Mouse (Mus musculus) limb, embryonic 10.5 days (tissue): ENCODE measurements at regions not wholly inside any gene's neighbourhood (a gene's known extent, or its start where the extent isn't known, plus 50 kb on each side); places are given as distances from the start of the nearest gene placed in this dataset.
"Not testable (repeated sequence)": the region's sequence is repeated elsewhere in the genome, so short reads cannot be mapped to it uniquely, and the experiment has no call there.

Experiments
- DNase-seq: peaks from one replicate; pipeline ENCODE4 v3.0.0-alpha.2; 2017; ENCODE audit warnings: low spot score
- H3K27ac ChIP-seq: fragments of 300-500 bp; sonication (generic); 2 replicates; pipeline ENCODE4 v1.5.1; 2016; ENCODE audit warnings: mild to moderate bottlenecking
- H3K27me3 ChIP-seq: fragments of 300-500 bp; sonication (generic); 2 replicates; pipeline ENCODE4 v1.6.1; 2016; ENCODE audit warnings: low read depth, mild to moderate bottlenecking; ENCODE audit not compliant: poor library complexity, severe bottlenecking
- H3K36me3 ChIP-seq: fragments of 300-500 bp; sonication (generic); 2 replicates; pipeline ENCODE4 v1.6.1; 2016; ENCODE audit warnings: mild to moderate bottlenecking, moderate library complexity
- H3K4me1 ChIP-seq: fragments of 300-500 bp; sonication (generic); 2 replicates; pipeline ENCODE4 v1.6.1; 2016
- H3K4me3 ChIP-seq: fragments of 300-500 bp; sonication (generic); 2 replicates; pipeline ENCODE4 v1.5.1; 2016; ENCODE audit warnings: mild to moderate bottlenecking, moderate library complexity
- H3K9me3 ChIP-seq: fragments of 300-500 bp; sonication (generic); replicated peaks from 2 replicates; pipeline ENCODE4 v1.6.1; 2016; ENCODE audit warnings: mild to moderate bottlenecking
- WGBS: fragments of 180-500 bp; shearing (Covaris S2); methylation state at CpG from one replicate; pipeline ENCODE4 v1.1.7; 2016; 5-methylcytosine and 5-hydroxymethylcytosine counted together

GRCm38 (mm10) chr10:96709698-96710356, 93.0 kb downstream of the Btg1 start:
- no peaks in the 10 kb centered on the region for H3K27me3 ChIP-seq
- H3K9me3 ChIP-seq: no peaks in the 10 kb centered on the region
- H3K4me1 ChIP-seq: no peaks in the 10 kb centered on the region
- H3K27ac ChIP-seq: no peak overlapping the region
- H3K4me3 ChIP-seq: no peak overlapping the region
- no peak for DNase-seq
- H3K36me3 ChIP-seq: no peaks in the 10 kb centered on the region
- WGBS: 95% methylated on average over 13 of the region's 13 CpGs

GRCm38 (mm10) chr10:96711993-96712392, 95.2 kb downstream of the Btg1 start:
- no peaks in the 10 kb centered on the region for H3K9me3 ChIP-seq
- H3K36me3 ChIP-seq: no peaks in the 10 kb centered on the region
- no peak for DNase-seq
- H3K27ac ChIP-seq: no peak overlapping the region
- 85% methylated on average over 2 of the region's 2 CpGs for WGBS
- no peak overlapping the region for H3K4me3 ChIP-seq
- no peaks in the 10 kb centered on the region for H3K27me3 ChIP-seq
- H3K4me1 ChIP-seq: no peaks in the 10 kb centered on the region

GRCm38 (mm10) chr10:96714702-96715101, 97.9 kb downstream of the Btg1 start:
- Histone ChIP-seq H3K9me3 (no peaks in the 10 kb centered on the region), H3K4me3 (no peak overlapping the region), H3K36me3 (no peaks in the 10 kb centered on the region), H3K27me3 (no peaks in the 10 kb centered on the region), H3K27ac (no peak overlapping the region), H3K4me1 (no peaks in the 10 kb centered on the region)
- no peak for DNase-seq
- WGBS: 80% methylated on average over 2 of the region's 2 CpGs

- Histone ChIP-seq H3K27me3 (no peaks in the 10 kb centered on the region), H3K27ac (no peak overlapping the region), H3K4me3 (no peak overlapping the region), H3K4me1 (peaks cover 1% of the 10 kb centered on the region), H3K36me3 (no peaks in the 10 kb centered on the region), H3K9me3 (no peaks in the 10 kb centered on the region)
- WGBS: 90% methylated on average over 7 of the region's 7 CpGs
- DNase-seq: no peak
These were observed 100.5 kb downstream of the Btg1 start for GRCm38 (mm10) chr10:96717281-96717680.

- 88% methylated on average over 7 of the region's 7 CpGs for WGBS
- not testable (repeated sequence) for H3K9me3 ChIP-seq, H3K4me3 ChIP-seq
These were observed 101.9 kb downstream of the Btg1 start for GRCm38 (mm10) chr10:96718706-96719105.

GRCm38 (mm10) chr10:96720281-96720711, 103.5 kb downstream of the Btg1 start:
- Histone ChIP-seq H3K27ac (no peak overlapping the region), H3K9me3 (no peaks in the 10 kb centered on the region), H3K36me3 (no peaks in the 10 kb centered on the region), H3K4me1 (peaks cover 23% of the 10 kb centered on the region), H3K27me3 (no peaks in the 10 kb centered on the region), H3K4me3 (no peak overlapping the region)
- DNase-seq: no peak
- 73% methylated on average over 7 of the region's 7 CpGs for WGBS

More at GRCm38 (mm10) chr10:96718706-96719105, 101.9 kb downstream of the Btg1 start:
- not testable (repeated sequence) for H3K36me3 ChIP-seq, H3K27ac ChIP-seq, H3K27me3 ChIP-seq, DNase-seq
- peaks cover 11% of the 10 kb centered on the region for H3K4me1 ChIP-seq

- H3K4me1 ChIP-seq: peaks cover 23% of the 10 kb centered on the region
- no peak overlapping the region for H3K4me3 ChIP-seq
- no peaks in the 10 kb centered on the region for H3K36me3 ChIP-seq
- 69% methylated on average over 9 of the region's 9 CpGs for WGBS
- H3K27me3 ChIP-seq: no peaks in the 10 kb centered on the region
- H3K9me3 ChIP-seq: no peaks in the 10 kb centered on the region
- H3K27ac ChIP-seq: no peak overlapping the region
- DNase-seq: no peak
These were observed 104.3 kb downstream of the Btg1 start for GRCm38 (mm10) chr10:96720956-96721688.

- Histone ChIP-seq H3K4me1 (peaks cover 23% of the 10 kb centered on the region), H3K4me3 (no peak overlapping the region), H3K27ac (peak overlapping the region; percentile 56; the same call in 1 of the 2 replicates), H3K9me3 (no peaks in the 10 kb centered on the region), H3K27me3 (no peaks in the 10 kb centered on the region), H3K36me3 (no peaks in the 10 kb centered on the region)
- 27% methylated on average over 9 of the region's 9 CpGs for WGBS
- DNase-seq: peak; percentile 63
These were observed 105.7 kb downstream of the Btg1 start for GRCm38 (mm10) chr10:96722491-96722890.

- Histone ChIP-seq H3K9me3 (no peaks in the 10 kb centered on the region), H3K4me3 (no peak overlapping the region), H3K27me3 (no peaks in the 10 kb centered on the region), H3K4me1 (peaks cover 23% of the 10 kb centered on the region), H3K27ac (no peak overlapping the region), H3K36me3 (no peaks in the 10 kb centered on the region)
- 93% methylated on average over 6 of the region's 6 CpGs for WGBS
- DNase-seq: no peak
These were observed 106.3 kb downstream of the Btg1 start for GRCm38 (mm10) chr10:96723071-96723470.

- Histone ChIP-seq H3K27ac (0 out of 2 replicates have a peak overlapping the region, but pooled peaks have one; percentile 19), H3K27me3 (no peaks in the 10 kb centered on the region), H3K4me3 (no peak overlapping the region), H3K4me1 (peaks cover 23% of the 10 kb centered on the region), H3K9me3 (no peaks in the 10 kb centered on the region), H3K36me3 (no peaks in the 10 kb centered on the region)
- no peak for DNase-seq
- WGBS: 45% methylated on average over 11 of the region's 11 CpGs
These were observed 107.8 kb downstream of the Btg1 start for GRCm38 (mm10) chr10:96724436-96725175.

- 89% methylated on average over 12 of the region's 12 CpGs for whole genome bisulfite sequencing
- Histone ChIP-seq H3K4me3 (no peak overlapping the region), H3K27me3 (no peaks in the 10 kb centered on the region), H3K36me3 (no peaks in the 10 kb centered on the region), H3K27ac (no peak overlapping the region), H3K4me1 (peaks cover 23% of the 10 kb centered on the region), H3K9me3 (no peaks in the 10 kb centered on the region)
- no peak for DNase-seq
These were observed 110.3 kb downstream of the Btg1 start for GRCm38 (mm10) chr10:96726801-96727780.

- H3K36me3 ChIP-seq: no peaks in the 10 kb centered on the region
- no peaks in the 10 kb centered on the region for H3K27me3 ChIP-seq
- no peak overlapping the region for H3K27ac ChIP-seq
- no peak overlapping the region for H3K4me3 ChIP-seq
- no peak for DNase-seq
- no peaks in the 10 kb centered on the region for H3K9me3 ChIP-seq
- H3K4me1 ChIP-seq: 0 out of 2 replicates have a peak, but pooled peaks cover 4% of the 10 kb centered on the region
- WGBS: 49% methylated on average over 5 of the region's 5 CpGs
These were observed 116.8 kb downstream of the Btg1 start for GRCm38 (mm10) chr10:96733581-96733980.
